Mouse (Mus musculus) cerebellum, postnatal 14 days (tissue): Measurements from ENCODE around the gene Tbx5.

Experiments
- DNase-seq, 2 experiments: peaks; one replicate each; pipeline ENCODE4 v3.0.0; 2021; ENCODE audit warnings: mixed read lengths in 2 of 2

Gene Tbx5

GRCm38 (mm10) chr5:119832479-119832796 is at the start of gene Tbx5:
TSS of gene Tbx5 (plus strand) at chr5:119832668.
- no peak for DNase-seq

GRCm38 (mm10) chr5:119785959-119786358 is 46.5 kb upstream of the Tbx5 start:
- no peak for DNase-seq

GRCm38 (mm10) chr5:119791664-119792063 is 40.8 kb upstream of the Tbx5 start:
- no peak for DNase-seq

- DNase-seq = no peak
Measured at GRCm38 (mm10) chr5:119793972-119794371, 38.5 kb upstream of the Tbx5 start.

- DNase-seq = no peak
Measured at GRCm38 (mm10) chr5:119795376-119795775, 37.1 kb upstream of the Tbx5 start.

GRCm38 (mm10) chr5:119795777-119796176 is 36.7 kb upstream of the Tbx5 start:
- DNase-seq = no peak

- peak in 1 of 2 experiments; percentile 16 for DNase-seq
Measured at GRCm38 (mm10) chr5:119796443-119797160, 35.9 kb upstream of the Tbx5 start.

- DNase-seq = no peak
Measured at GRCm38 (mm10) chr5:119797580-119798150, 34.8 kb upstream of the Tbx5 start.

- DNase-seq = no peak
Measured at GRCm38 (mm10) chr5:119798261-119798660, 34.2 kb upstream of the Tbx5 start.

- no peak for DNase-seq
Measured at GRCm38 (mm10) chr5:119798713-119799418, 33.6 kb upstream of the Tbx5 start.

- DNase-seq = no peak
Measured at GRCm38 (mm10) chr5:119799419-119800242, 32.8 kb upstream of the Tbx5 start.

- no peak for DNase-seq
Measured at GRCm38 (mm10) chr5:119800243-119800665, 32.2 kb upstream of the Tbx5 start.

- DNase-seq = no peak
Measured at GRCm38 (mm10) chr5:119802617-119803410, 29.7 kb upstream of the Tbx5 start.

- no peak for DNase-seq
Measured at GRCm38 (mm10) chr5:119803411-119804251, 28.8 kb upstream of the Tbx5 start.

GRCm38 (mm10) chr5:119804301-119805039 is 28.0 kb upstream of the Tbx5 start:
- peak; percentile 5 to 16 for DNase-seq

- DNase-seq = no peak
Measured at GRCm38 (mm10) chr5:119805636-119806035, 26.8 kb upstream of the Tbx5 start.

- DNase-seq = no peak
Measured at GRCm38 (mm10) chr5:119806467-119806866, 26.0 kb upstream of the Tbx5 start.

- no peak for DNase-seq
Measured at GRCm38 (mm10) chr5:119807481-119808183, 24.8 kb upstream of the Tbx5 start.

- DNase-seq = no peak
Measured at GRCm38 (mm10) chr5:119808713-119809112, 23.8 kb upstream of the Tbx5 start.
